Mouse (Mus musculus) forebrain, embryonic 15.5 days (tissue): ENCODE measurements around the gene B4galnt1. TPM values are rescaled to one million over a fixed set of nuclear protein-coding genes. Genes with fewer than 3 reads are reported as not detected.

Experiments
- polyA plus RNA-seq: library from polyadenylated mRNA; unstranded; fragments of >200 nt; fragmentation: Nextera tagmentation; extraction: Ambion mirVana; gene quantifications from 2 replicates; pipeline ENCODE4 v1.2.1, GENCODE M21; 2015

The B4galnt1 gene
- polyA plus RNA-seq, 1 experiment from 2014 or later = 35.1 TPM

Other genes with a start within 250 kb of the B4galnt1 start
- 26.0 and 26.9 TPM in 2 replicates for gene Ctdsp2, start 186.5 kb upstream of the B4galnt1 start, polyA plus RNA-seq
- 0.26 and 0.45 TPM in 2 replicates for gene Avil, start 164.5 kb upstream of the B4galnt1 start, polyA plus RNA-seq
- gene Tsfm, start 134.4 kb upstream of the B4galnt1 start, polyA plus RNA-seq = 67.3 and 70.6 TPM in 2 replicates
- gene Mettl1, start 123.8 kb upstream of the B4galnt1 start, polyA plus RNA-seq = 20.6 and 22.7 TPM in 2 replicates
- gene Eef1akmt3, start 123.7 kb upstream of the B4galnt1 start, polyA plus RNA-seq = 0.14 and 0.28 TPM in 2 replicates
- gene Cyp27b1, start 117.0 kb upstream of the B4galnt1 start, polyA plus RNA-seq = 0.11 and 0.15 TPM in 2 replicates
- gene March9, start 105.0 kb upstream of the B4galnt1 start, polyA plus RNA-seq = 5.6 and 7.0 TPM in 2 replicates
- gene Cdk4, start 101.7 kb upstream of the B4galnt1 start, polyA plus RNA-seq = 1,729 and 1,809 TPM in 2 replicates
- 118 and 122 TPM in 2 replicates for gene Tspan31, start 95.0 kb upstream of the B4galnt1 start, polyA plus RNA-seq
- 2.9 and 3.0 TPM in 2 replicates for gene Agap2, start 89.9 kb upstream of the B4galnt1 start, polyA plus RNA-seq
- 110 and 117 TPM in 2 replicates for gene Os9, start 44.1 kb upstream of the B4galnt1 start, polyA plus RNA-seq
- 1.4 and 2.1 TPM in 2 replicates for gene Slc26a10, start 15.4 kb downstream of the B4galnt1 start, polyA plus RNA-seq
- gene Arhgef25, start 24.9 kb downstream of the B4galnt1 start, polyA plus RNA-seq = 31.4 and 32.3 TPM in 2 replicates
- gene Dtx3, start 30.5 kb downstream of the B4galnt1 start, polyA plus RNA-seq = 211 and 222 TPM in 2 replicates
- gene Pip4k2c, start 46.4 kb downstream of the B4galnt1 start, polyA plus RNA-seq = 24.9 and 26.1 TPM in 2 replicates
- gene Kif5a, start 98.1 kb downstream of the B4galnt1 start, polyA plus RNA-seq = 76.4 and 80.6 TPM in 2 replicates
- gene Dctn2, start 101.1 kb downstream of the B4galnt1 start, polyA plus RNA-seq = 320 and 321 TPM in 2 replicates
- gene Mbd6, start 123.8 kb downstream of the B4galnt1 start, polyA plus RNA-seq = 17.4 and 17.5 TPM in 2 replicates
- 130 and 137 TPM in 2 replicates for gene Mars, start 146.6 kb downstream of the B4galnt1 start, polyA plus RNA-seq
- 0.62 and 1.1 TPM in 2 replicates for gene Arhgap9, start 156.7 kb downstream of the B4galnt1 start, polyA plus RNA-seq
- gene Gli1, start 176.7 kb downstream of the B4galnt1 start, polyA plus RNA-seq = 1.2 and 1.5 TPM in 2 replicates
- gene Inhbe, start 189.2 kb downstream of the B4galnt1 start, polyA plus RNA-seq = 0.04 TPM in 1 of 2 replicates, not detected in the other
- gene Inhbc, start 205.2 kb downstream of the B4galnt1 start, polyA plus RNA-seq = not detected in 2 replicates
- gene R3hdm2, start 215.1 kb downstream of the B4galnt1 start, polyA plus RNA-seq = 39.2 and 43.6 TPM in 2 replicates